Mouse (Mus musculus) stomach, postnatal 0 days (tissue): ENCODE data around the gene Itih3.

Experiments
- CTCF ChIP-seq: IDR thresholded peaks from 2 replicates; pipeline ENCODE4 v1.5.1; 2016; ENCODE audit warnings: antibody characterized with exemption, low read depth, mild to moderate bottlenecking, moderate library complexity
- EP300 ChIP-seq: optimal IDR thresholded peaks from 2 replicates; pipeline ENCODE3; 2016; ENCODE audit warnings: antibody characterized with exemption

DNA sequence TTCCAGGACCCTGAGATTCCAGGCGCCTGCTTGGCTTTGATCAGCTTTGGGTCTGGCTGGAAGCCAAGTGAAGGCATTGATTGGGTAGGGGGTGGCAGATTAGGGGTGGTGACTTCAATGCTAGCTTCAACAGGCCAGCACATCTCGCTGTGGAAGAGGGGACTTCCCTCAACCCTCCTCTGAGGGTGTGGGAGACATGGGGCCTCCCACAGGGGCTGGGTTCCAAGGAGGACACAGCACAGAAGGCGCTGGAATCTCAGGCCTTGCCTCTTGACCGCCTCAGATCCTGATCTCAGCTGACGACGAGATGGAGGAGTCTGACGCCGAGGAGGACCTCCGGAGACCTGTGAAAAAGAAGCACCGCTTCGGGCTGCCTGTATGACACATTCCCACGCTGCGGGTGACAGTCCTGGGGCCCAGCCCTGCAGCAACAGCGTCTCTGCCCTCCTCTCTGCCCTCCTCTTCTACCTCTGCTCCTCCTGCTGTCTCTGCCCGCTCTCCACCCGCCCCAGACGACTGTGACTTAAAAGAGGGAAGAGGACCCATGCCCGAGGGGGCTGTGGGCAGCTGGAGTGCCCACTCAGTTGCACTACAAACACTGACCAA, 49.4 kb downstream of the Itih3 start:
- TF ChIP-seq CTCF (no peak), EP300 (no peak)
